ENCODE assay signal across 12 mouse cellular contexts in genomic region chr4:105747800-105748592, GRCm38 (mm10). TPM values are rescaled to one million over a fixed set of nuclear protein-coding genes. Genes with fewer than 3 reads are reported as not detected.
A peak's percentile ranks its signal among the peaks of the same experiment; 100 is the strongest.
DNase-seq lines count a peak whose midpoint lies in the region; ATAC-seq and TF ChIP-seq lines count a peak whose summit lies in the region.
"Had no signal": no experiment of that assay in that cellular context is flagged by ENCODE, and none has a peak within 500 bp of the region (broad histone marks: within the 10 kb centered on the region; RNA-seq: fewer than 3 reads in every experiment).

No protein-coding gene starts in this region.

- H3K9me3 ChIP-seq in megakaryocyte, embryonic 14.5 days, result no peaks in the 10 kb centered on the region
- H3K9me3 ChIP-seq in heart, embryonic 12.5 days (replicated peaks), result no peaks in the 10 kb centered on the region
- no peaks in the 10 kb centered on the region for H3K9me3 ChIP-seq in midbrain, embryonic 11.5 days (ENCODE audit: control insufficient read depth, low read length)
- H3K9me3 ChIP-seq: lung, embryonic 15.5 days had no signal

- H3K4me2 ChIP-seq in heart, embryonic 12.5 days, result no peak overlapping the region
- no peak overlapping the region for H3K4me2 ChIP-seq in midbrain, embryonic 11.5 days
- H3K4me2 ChIP-seq: lung, embryonic 15.5 days had no signal

- intact Hi-C loops in left cerebral cortex, adult 2 months (cut with DNase I), result no loop called here

- H3K27me3 ChIP-seq in megakaryocyte, embryonic 14.5 days (replicated peaks), result peaks cover 2% of the 10 kb centered on the region
- no peaks in the 10 kb centered on the region for H3K27me3 ChIP-seq in heart, embryonic 12.5 days (replicated peaks)
- no peaks in the 10 kb centered on the region for H3K27me3 ChIP-seq in midbrain, embryonic 11.5 days (ENCODE audit: control insufficient read depth, insufficient read depth, low read length)
- H3K27me3 ChIP-seq: lung, embryonic 15.5 days had no signal

- H3K4me1 ChIP-seq in megakaryocyte, embryonic 14.5 days, result peaks cover 29% of the 10 kb centered on the region
- H3K4me1 ChIP-seq in heart, embryonic 12.5 days (replicated peaks), result no peaks in the 10 kb centered on the region
- no peaks in the 10 kb centered on the region for H3K4me1 ChIP-seq in midbrain, embryonic 11.5 days (ENCODE audit: control insufficient read depth, insufficient read depth, low read length)
- H3K4me1 ChIP-seq: lung, embryonic 15.5 days had no signal

- no peak for TF ChIP-seq CTCF in left cerebral cortex, adult 2 months (IDR thresholded peaks at IDR 0.05)

- H3K4me3 ChIP-seq in left cerebral cortex, adult 2 months, result no peak overlapping the region
- peak overlapping the region; percentile 31 for H3K4me3 ChIP-seq in megakaryocyte, embryonic 14.5 days (replicated peaks)
- no peak overlapping the region for H3K4me3 ChIP-seq in heart, embryonic 12.5 days
- H3K4me3 ChIP-seq in midbrain, embryonic 11.5 days (ENCODE audit: low read depth, low read length), result no peak overlapping the region
- H3K4me3 ChIP-seq: heart, adult 2 months; lung, embryonic 15.5 days had no signal

- H3K27ac ChIP-seq in left cerebral cortex, adult 2 months, result no peak overlapping the region
- no peak overlapping the region for H3K27ac ChIP-seq in heart, embryonic 12.5 days (ENCODE audit: poor library complexity, severe bottlenecking)
- H3K27ac ChIP-seq in midbrain, embryonic 11.5 days (ENCODE audit: low read depth, low read length), result no peak overlapping the region
- H3K27ac ChIP-seq: heart, adult 2 months; lung, embryonic 15.5 days had no signal

- 73% methylated on average over 7 of the region's 7 CpGs for WGBS in heart, embryonic 12.5 days
- WGBS in midbrain, embryonic 11.5 days, result 85% methylated on average over 7 of the region's 7 CpGs

- no peaks in the 10 kb centered on the region for H3K36me3 ChIP-seq in megakaryocyte, embryonic 14.5 days (replicated peaks; ENCODE audit: low read length)
- no peaks in the 10 kb centered on the region for H3K36me3 ChIP-seq in heart, embryonic 12.5 days
- H3K36me3 ChIP-seq in midbrain, embryonic 11.5 days (ENCODE audit: control insufficient read depth, insufficient read depth, low read length), result no peaks in the 10 kb centered on the region
- H3K36me3 ChIP-seq: lung, embryonic 15.5 days had no signal

- peak; percentile 1 for DNase-seq in cerebellum, adult 8-10 months
- peak; percentile 2 to 3 for DNase-seq in left cerebral cortex, adult 9 months (ENCODE audit: low spot score in 2 of 2)
- no peak for DNase-seq in left cerebral cortex, adult 2 months (ENCODE audit: extremely low spot score in 1 of 2, low spot score in 2 of 2)
- no peak for DNase-seq in midbrain, embryonic 11.5 days (ENCODE audit: low spot score, missing footprints)
- DNase-seq: heart, adult 2 months; left cerebral cortex, postnatal 4 days had no signal

- no peak overlapping the region for H3K9ac ChIP-seq in heart, embryonic 12.5 days
- H3K9ac ChIP-seq in midbrain, embryonic 11.5 days (ENCODE audit: low read length), result no peak overlapping the region
- H3K9ac ChIP-seq: lung, embryonic 15.5 days had no signal

- ATAC-seq in cerebellum, adult (ENCODE audit: insufficient number of reproducible peaks, low FRiP score, low TSS enrichment), result no peak
- peak; percentile 62 for ATAC-seq in common myeloid progenitor, adult 5-6 weeks (replicated peaks; ENCODE audit: low read depth, poor library complexity, severe bottlenecking)
- ATAC-seq in heart, embryonic 12.5 days (ENCODE audit: insufficient number of reproducible peaks, low FRiP score), result no peak
- no peak for ATAC-seq in midbrain, embryonic 11.5 days (ENCODE audit: low FRiP score)

RNA-seq across cellular contexts. Expression of gene Gm12728, which starts 41.7 kb away (rescaled TPM):
- not detected for total RNA-seq in left cerebral cortex, adult 2 months (2021)
- total RNA-seq in common myeloid progenitor, adult 5-6 weeks (2017), result not detected in 2 replicates
- polyA plus RNA-seq in megakaryocyte, embryonic 14.5 days (2012; ENCODE audit: insufficient read depth, low replicate concordance), result not detected in 2 replicates
- polyA plus RNA-seq in heart, embryonic 12.5 days (2016; fragmentation: Nextera tagmentation; extraction: Ambion mirVana), result 1.2 TPM in 1 of 2 replicates, not detected in the other
- not detected in 2 replicates for polyA plus RNA-seq in midbrain, embryonic 11.5 days (2014; fragmentation: Nextera tagmentation; extraction: Ambion mirVana)
- total RNA-seq: heart, adult 2 months; left cerebral cortex, postnatal 4 days had no signal
- polyA plus RNA-seq: heart, adult 2 months; hindbrain, embryonic 11.5 days; lung, embryonic 15.5 days had no signal

Comparison
In these comparisons a context has a peak if more than half of its experiments do, and no peak if none do; other contexts are left out.
1. DNase-seq: peak in cerebellum, adult 8-10 months (single experiment) and left cerebral cortex, adult 9 months (2 of 2); none in left cerebral cortex, adult 2 months (0 of 2) and midbrain, embryonic 11.5 days (single experiment).